Mouse (Mus musculus) CH12.LX (cell line): ENCODE data around the gene Art3.

Experiments
- CHD1 ChIP-seq: IDR thresholded peaks from 2 replicates; pipeline ENCODE4 v1.6.1; 2012; ENCODE audit warnings: low read depth, low read length, improper control_type of control experiment, inconsistent platforms
- CHD2 ChIP-seq: IDR thresholded peaks from 2 replicates; pipeline ENCODE4 v1.6.1; 2011; ENCODE audit warnings: low read length, improper control_type of control experiment
- CTCF ChIP-seq, 2 experiments: IDR thresholded peaks in 1 of 2; conservative IDR thresholded peaks in 1 of 2; 2 replicates each; pipeline ENCODE4 v1.5.1; 2011 to 2012; ENCODE audit warnings: low read depth in 2 of 2, low read length in 2 of 2, improper control_type of control experiment in 1 of 2, inconsistent platforms in 1 of 2, mild to moderate bottlenecking in 1 of 2, moderate library complexity in 1 of 2
- ELF1 ChIP-seq: IDR thresholded peaks from 2 replicates; pipeline ENCODE4 v1.6.1; 2014; ENCODE audit warnings: low read depth, mild to moderate bottlenecking, inconsistent platforms, low read length, improper control_type of control experiment
- EP300 ChIP-seq: IDR thresholded peaks from 2 replicates; pipeline ENCODE4 v1.6.1; 2011; ENCODE audit warnings: low read length, improper control_type of control experiment
- HCFC1 ChIP-seq: IDR thresholded peaks from 2 replicates; pipeline ENCODE4 v1.6.1; 2012; ENCODE audit warnings: low read depth, mild to moderate bottlenecking, inconsistent platforms, low read length, improper control_type of control experiment
- JUN ChIP-seq: IDR thresholded peaks from 2 replicates; pipeline ENCODE4 v1.6.1; 2011; ENCODE audit warnings: low read depth, mild to moderate bottlenecking, low read length, improper control_type of control experiment, moderate library complexity; ENCODE audit not compliant: insufficient read depth
- MAFK ChIP-seq: IDR thresholded peaks from 2 replicates; pipeline ENCODE4 v1.6.1; 2011; ENCODE audit warnings: low read length, improper control_type of control experiment; ENCODE audit not compliant: insufficient replicate concordance
- POLR2A ChIP-seq: IDR thresholded peaks from 2 replicates; pipeline ENCODE4 v1.6.1; 2011; ENCODE audit warnings: low read depth, mild to moderate bottlenecking, improper control_type of control experiment, low read length
- TBP ChIP-seq: conservative IDR thresholded peaks from 2 replicates; pipeline ENCODE4 v1.6.1; 2011; ENCODE audit warnings: low read depth, low read length, improper control_type of control experiment
- TCF12 ChIP-seq: IDR thresholded peaks from 2 replicates; pipeline ENCODE4 v1.6.1; 2014; ENCODE audit warnings: low read depth, mild to moderate bottlenecking, inconsistent platforms, low read length, improper control_type of control experiment
- UBTF ChIP-seq: IDR thresholded peaks from 2 replicates; pipeline ENCODE4 v1.6.1; 2012; ENCODE audit warnings: low read depth, mild to moderate bottlenecking, inconsistent platforms, low read length, improper control_type of control experiment, moderate library complexity
- ZKSCAN1 ChIP-seq: IDR thresholded peaks from 2 replicates; pipeline ENCODE4 v1.6.1; 2012; ENCODE audit warnings: low read depth, inconsistent platforms, low read length, improper control_type of control experiment, borderline replicate concordance

DNA sequence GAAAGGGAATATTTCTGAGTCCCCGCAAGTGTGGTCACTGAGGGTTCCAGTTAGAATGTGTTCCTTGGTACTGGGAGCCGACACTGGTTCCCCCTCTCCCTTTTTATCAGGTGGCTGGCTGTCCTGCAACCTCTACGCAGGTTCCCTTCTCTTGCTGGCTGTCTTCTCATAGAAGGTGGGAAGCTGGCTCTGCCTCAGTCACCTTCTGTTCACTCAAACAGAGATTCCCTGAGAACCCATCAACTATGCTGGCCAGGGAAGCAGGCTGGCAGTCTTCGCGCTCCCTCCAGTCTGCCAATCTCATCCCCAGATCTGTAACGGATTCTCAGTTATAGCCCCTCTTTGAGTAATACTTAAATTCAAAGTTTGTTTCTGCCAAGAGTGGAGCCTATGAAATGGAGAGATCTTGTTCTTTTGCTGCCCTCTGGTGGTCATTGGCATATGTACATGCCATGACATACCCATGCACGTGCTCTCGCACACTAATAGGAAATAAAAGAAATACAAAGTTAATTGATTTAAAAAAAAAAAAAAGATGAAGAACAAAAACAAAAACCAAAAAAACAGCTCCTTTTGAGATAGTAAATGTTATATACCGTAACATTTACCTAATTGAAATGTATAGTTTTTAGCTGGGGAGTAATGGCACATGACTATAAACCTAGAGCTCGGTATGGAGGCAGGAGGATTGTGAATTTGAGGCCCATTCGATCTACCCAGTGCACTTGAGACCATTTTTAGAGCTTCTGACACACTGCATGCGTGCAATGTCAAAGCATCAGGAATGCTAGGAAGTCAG lies 50.1 kb downstream of the Art3 start:
- TF ChIP-seq MAFK (no peak), JUN (no peak), HCFC1 (no peak), CHD2 (no peak), UBTF (no peak), CTCF (conservative IDR thresholded peaks at IDR 0.05 in 1 of 2, IDR thresholded peaks at IDR 0.05 in 1 of 2; ENCODE audit: low read depth in 2 of 2, low read length in 2 of 2) (peak; percentile 62 to 96), EP300 (no peak), ELF1 (no peak), POLR2A (no peak), TBP (no peak), ZKSCAN1 (no peak), CHD1 (no peak), TCF12 (no peak)
